Mouse (Mus musculus) midbrain, embryonic 14.5 days (tissue): Measurements from ENCODE around the gene Kazald1. TPM values are rescaled to one million over a fixed set of nuclear protein-coding genes. Genes with fewer than 3 reads are reported as not detected.

Experiments
- ATAC-seq: fragments of 200-750 bp; cut with Nextera tagmentation; 2 replicates; pipeline ENCODE4 v1.8.0; 2017; ENCODE audit warnings: moderate number of reproducible peaks, moderate library complexity; ENCODE audit not compliant: low FRiP score, low TSS enrichment
- DNase-seq: peaks from one replicate; pipeline ENCODE4 v3.0.0-alpha.2; 2015
- H3K27ac ChIP-seq: fragments of 300-500 bp; sonication (generic); replicated peaks from 2 replicates; pipeline ENCODE4 v1.5.1; 2014; ENCODE audit warnings: mild to moderate bottlenecking, low read depth, low read length, moderate library complexity
- H3K27me3 ChIP-seq: fragments of 300-500 bp; sonication (generic); 2 replicates; pipeline ENCODE4 v1.6.1; 2014; ENCODE audit warnings: low read length, control low read depth, mixed read lengths; ENCODE audit not compliant: control insufficient read depth, insufficient read depth
- H3K36me3 ChIP-seq: fragments of 300-500 bp; sonication (generic); 2 replicates; pipeline ENCODE4 v1.6.1; 2014; ENCODE audit warnings: low read length, control low read depth; ENCODE audit not compliant: control insufficient read depth, insufficient read depth
- H3K4me1 ChIP-seq: fragments of 300-500 bp; sonication (generic); 2 replicates; pipeline ENCODE4 v1.6.1; 2014; ENCODE audit warnings: mild to moderate bottlenecking, antibody characterized with exemption, low read length, control low read depth; ENCODE audit not compliant: control insufficient read depth, insufficient read depth
- H3K4me2 ChIP-seq: fragments of 300-500 bp; sonication (generic); 2 replicates; pipeline ENCODE4 v1.6.1; 2014; ENCODE audit warnings: mild to moderate bottlenecking, low read length, moderate library complexity
- H3K4me3 ChIP-seq: fragments of 300-500 bp; sonication (generic); replicated peaks from 2 replicates; pipeline ENCODE4 v1.5.1; 2014; ENCODE audit warnings: low read depth, low read length
- H3K9ac ChIP-seq: fragments of 300-500 bp; sonication (generic); replicated peaks from 2 replicates; pipeline ENCODE4 v1.6.1; 2014; ENCODE audit warnings: mild to moderate bottlenecking, low read length, moderate library complexity
- H3K9me3 ChIP-seq: fragments of 300-500 bp; sonication (generic); 2 replicates; pipeline ENCODE4 v1.6.1; 2016; ENCODE audit warnings: low read length, control low read depth, mixed read lengths; ENCODE audit not compliant: control insufficient read depth
- WGBS: fragments of 180-500 bp; shearing (Covaris S2); extraction: QIAGEN DNeasy Blood & Tissue Kit; methylation state at CpG from one replicate; pipeline ENCODE4 v1.1.7; 2014; 5-methylcytosine and 5-hydroxymethylcytosine counted together
- polyA plus RNA-seq: library from polyadenylated mRNA; unstranded; fragments of >200 nt; fragmentation: Nextera tagmentation; extraction: Ambion mirVana; gene quantifications from 2 replicates; pipeline ENCODE4 v1.2.1, GENCODE M21; 2014

Gene Kazald1
- polyA plus RNA-seq: 0.72 and 1.4 TPM in 2 replicates

DNA sequence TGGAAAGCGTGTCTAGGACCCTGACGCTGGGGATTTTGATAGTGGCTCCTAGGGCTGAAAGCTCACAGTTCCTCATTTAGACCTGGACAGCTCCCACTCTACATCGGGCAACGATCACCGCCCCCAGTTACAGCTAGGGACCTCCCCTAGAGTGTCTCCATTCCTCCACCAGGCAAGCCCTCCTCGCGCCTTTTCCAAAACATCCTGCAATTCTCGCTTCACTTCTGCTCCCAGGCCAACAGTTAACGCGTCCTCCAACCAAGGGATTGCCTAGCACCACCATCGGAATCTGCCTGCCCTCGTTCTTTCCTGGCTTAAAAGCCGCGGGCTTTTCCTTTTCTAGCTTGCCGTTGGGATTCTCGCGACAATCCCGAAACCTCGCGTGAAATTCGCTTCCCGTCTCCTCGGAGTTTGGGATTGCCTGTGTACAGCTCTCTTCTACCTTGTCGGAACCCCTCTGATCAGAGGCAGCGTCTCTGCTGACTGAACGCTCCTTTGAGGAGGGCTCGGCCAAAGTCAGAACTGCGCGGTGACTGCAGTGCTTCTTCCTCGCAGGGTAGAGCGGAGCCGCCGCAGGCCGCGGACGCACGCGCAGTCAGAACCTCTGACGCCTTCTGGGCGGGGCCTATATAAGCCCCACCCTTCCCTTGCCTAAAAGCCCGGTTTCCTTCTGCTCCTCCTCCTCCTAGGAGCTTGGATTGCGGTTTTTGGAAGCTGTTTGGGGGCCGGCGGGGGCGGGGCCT lies at the start of gene Kazald1:
Gene Kazald1 (plus strand): TSS at position 662 of the 743 bp plus-strand sequence.
- ATAC-seq: peak; percentile 85
- peaks cover 43% of the 10 kb centered on the region for H3K27me3 ChIP-seq
- under 1% methylated on average over 45 of the region's 45 CpGs for WGBS
- peak within 1 kb of the TSS; percentile 92 for H3K27ac ChIP-seq
- no peaks in the 10 kb centered on the region for H3K36me3 ChIP-seq
- peak; percentile 96 for DNase-seq
- H3K9ac ChIP-seq: peak within 1 kb of the TSS; percentile 74
- peaks cover 12% of the 10 kb centered on the region; the same call in 1 of the 2 replicates for H3K4me1 ChIP-seq
- H3K9me3 ChIP-seq: no peaks in the 10 kb centered on the region
- peak within 1 kb of the TSS; percentile 99 for H3K4me2 ChIP-seq
- H3K4me3 ChIP-seq: peak within 1 kb of the TSS; percentile 65

DNA sequence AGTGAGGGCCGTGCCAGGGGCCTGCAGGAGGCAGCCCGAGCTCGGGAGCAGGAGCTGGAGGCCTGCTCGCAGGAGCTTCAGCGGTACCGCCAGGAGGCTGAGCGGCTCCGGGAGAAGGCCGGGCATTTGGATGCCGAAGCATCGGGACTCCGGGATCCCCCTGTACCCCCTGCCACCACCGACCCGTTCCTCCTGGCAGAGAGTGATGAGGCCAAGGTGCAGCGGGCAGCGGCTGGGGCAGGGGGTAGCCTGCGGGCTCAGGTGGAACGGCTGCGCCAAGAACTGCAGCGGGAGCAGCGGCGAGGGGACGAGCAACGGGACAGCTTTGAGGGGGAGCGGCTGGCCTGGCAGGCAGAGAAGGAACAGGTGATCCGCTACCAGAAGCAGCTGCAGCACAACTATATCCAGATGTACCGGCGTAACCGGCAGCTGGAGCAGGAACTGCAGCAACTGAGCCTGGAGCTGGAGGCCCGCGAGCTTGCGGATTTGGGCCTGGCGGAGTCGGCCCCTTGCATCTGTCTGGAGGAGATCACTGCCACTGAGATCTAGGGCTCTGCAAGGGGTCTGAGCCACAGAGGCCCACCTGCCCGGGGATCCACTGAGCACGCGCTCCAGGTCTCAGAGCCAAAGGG lies 49.0 kb upstream of the Kazald1 start:
- Histone ChIP-seq H3K9ac (no peak overlapping the region), H3K4me3 (no peak overlapping the region), H3K36me3 (peaks cover 51% of the 10 kb centered on the region), H3K27ac (no peak overlapping the region), H3K9me3 (no peaks in the 10 kb centered on the region), H3K4me2 (no peak overlapping the region), H3K4me1 (peaks cover 5% of the 10 kb centered on the region), H3K27me3 (no peaks in the 10 kb centered on the region)
- ATAC-seq: no peak
- 94% methylated on average over 37 of the region's 37 CpGs for WGBS
- DNase-seq: no peak

DNA sequence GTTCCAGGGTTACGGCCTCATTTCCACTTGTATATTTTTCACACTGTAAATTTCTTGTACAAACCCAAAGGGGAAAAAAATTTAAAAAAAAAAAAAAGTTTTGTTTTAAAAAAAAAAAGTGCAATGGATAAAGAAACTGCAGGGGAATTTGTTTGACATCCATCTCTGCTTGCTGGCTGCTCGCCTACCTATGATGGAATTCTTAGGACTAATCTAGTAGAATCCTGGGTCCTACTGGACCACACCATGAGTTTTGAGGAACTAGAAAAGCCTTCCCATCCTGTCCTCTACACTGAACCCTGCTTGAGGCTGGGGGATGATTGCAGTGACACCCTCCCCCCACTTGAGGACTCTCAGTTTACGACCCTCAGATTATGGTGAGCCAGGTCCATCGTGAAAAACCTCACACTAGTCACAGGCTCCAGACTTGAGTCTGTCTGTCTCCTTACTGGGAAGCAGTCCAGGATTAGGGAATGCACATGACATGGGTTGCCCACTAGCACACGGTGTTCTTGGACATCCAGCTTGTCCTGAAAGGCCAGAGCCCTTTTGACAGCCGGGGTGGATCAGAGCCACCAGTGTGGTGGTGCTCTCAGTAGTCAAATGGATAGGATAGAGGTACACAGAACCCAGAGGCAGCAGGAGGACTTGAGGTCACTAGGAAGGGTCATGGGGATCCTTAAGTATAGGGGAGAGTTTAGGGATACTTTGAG lies 47.9 kb upstream of the Kazald1 start:
- H3K27ac ChIP-seq: 0 out of 2 replicates have a peak overlapping the region, but pooled peaks have one; percentile 5
- no peaks in the 10 kb centered on the region for H3K27me3 ChIP-seq
- H3K4me3 ChIP-seq: no peak overlapping the region
- ATAC-seq (no peak), DNase-seq (no peak)
- 0 out of 2 replicates have a peak, but pooled peaks cover 3% of the 10 kb centered on the region for H3K4me1 ChIP-seq
- no peaks in the 10 kb centered on the region for H3K9me3 ChIP-seq
- H3K4me2 ChIP-seq: no peak overlapping the region
- peaks cover 46% of the 10 kb centered on the region for H3K36me3 ChIP-seq
- H3K9ac ChIP-seq: no peak overlapping the region
- 89% methylated on average over 6 of the region's 6 CpGs for WGBS

DNA sequence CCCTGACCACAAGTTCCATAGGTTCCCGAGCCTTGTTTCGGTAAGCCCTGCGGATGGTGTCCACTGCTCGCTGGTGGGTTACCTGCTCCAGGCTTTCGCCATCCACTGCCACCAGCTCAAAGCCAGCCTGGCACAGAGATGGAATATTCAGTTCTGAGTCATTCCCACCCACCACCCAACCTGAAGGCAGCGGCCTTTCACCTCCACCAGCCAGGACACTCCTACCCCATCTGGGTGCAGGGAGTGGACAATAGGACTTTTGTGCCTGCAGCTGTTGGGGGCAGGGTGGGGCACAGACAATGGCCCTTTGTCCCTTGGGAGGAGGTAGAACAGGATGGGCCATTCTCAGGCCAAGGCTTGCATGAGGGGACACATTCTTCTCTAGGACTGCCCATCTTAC lies 47.2 kb upstream of the Kazald1 start:
- no peaks in the 10 kb centered on the region for H3K9me3 ChIP-seq
- no peak overlapping the region for H3K4me3 ChIP-seq
- no peak overlapping the region for H3K9ac ChIP-seq
- 0 out of 2 replicates have a peak overlapping the region, but pooled peaks have one; percentile 5 for H3K27ac ChIP-seq
- no peak overlapping the region for H3K4me2 ChIP-seq
- ATAC-seq: no peak
- H3K27me3 ChIP-seq: no peaks in the 10 kb centered on the region
- WGBS: 79% methylated on average over 6 of the region's 6 CpGs
- 0 out of 2 replicates have a peak, but pooled peaks cover 3% of the 10 kb centered on the region for H3K4me1 ChIP-seq
- H3K36me3 ChIP-seq: peaks cover 46% of the 10 kb centered on the region
- DNase-seq: no peak

DNA sequence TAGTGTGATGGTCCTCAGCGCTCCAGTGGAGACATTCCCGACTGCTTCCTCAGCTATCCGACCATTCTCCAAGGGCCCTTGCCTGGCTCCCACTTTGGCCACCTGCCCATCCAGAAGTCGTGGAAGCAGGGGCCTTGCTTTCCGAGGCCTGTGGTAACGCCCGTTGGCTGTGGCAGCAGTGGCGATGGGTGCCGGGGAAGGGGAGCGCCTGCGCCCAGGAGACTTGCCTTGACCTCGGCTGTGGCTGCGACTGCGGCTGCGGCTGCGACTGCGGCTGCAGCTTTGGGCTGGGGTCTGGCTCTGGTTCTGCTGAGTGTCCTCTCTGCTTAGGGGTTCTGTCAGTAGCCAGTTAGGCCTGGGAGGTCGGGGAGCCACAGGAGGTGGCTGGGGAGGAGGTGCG lies 46.3 kb upstream of the Kazald1 start:
- Histone ChIP-seq H3K9me3 (no peaks in the 10 kb centered on the region), H3K36me3 (peaks cover 42% of the 10 kb centered on the region), H3K4me2 (no peak overlapping the region), H3K4me3 (no peak overlapping the region), H3K27me3 (no peaks in the 10 kb centered on the region), H3K9ac (no peak overlapping the region), H3K4me1 (0 out of 2 replicates have a peak, but pooled peaks cover 3% of the 10 kb centered on the region), H3K27ac (no peak overlapping the region)
- ATAC-seq: no peak
- no peak for DNase-seq
- WGBS: 62% methylated on average over 19 of the region's 19 CpGs

DNA sequence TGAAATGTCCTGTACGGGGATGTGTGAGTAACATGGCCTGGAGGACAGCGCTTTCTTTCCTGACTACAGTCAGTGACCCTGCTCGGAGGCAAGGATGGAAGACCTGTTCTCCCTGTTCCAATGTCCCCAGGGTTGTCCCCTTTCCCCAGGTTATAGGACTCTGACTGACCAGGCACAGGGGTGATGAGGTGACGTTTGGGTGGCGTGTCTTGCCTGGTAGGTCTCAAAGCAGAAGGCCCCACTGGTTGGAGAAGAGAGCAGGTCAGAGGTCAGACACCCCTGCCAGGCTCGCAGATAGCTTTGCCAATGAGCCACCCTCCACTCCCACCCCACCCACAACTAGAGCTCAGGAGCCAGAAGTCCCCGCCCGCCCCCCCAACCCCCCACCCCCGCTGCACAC lies 45.5 kb upstream of the Kazald1 start:
- ATAC-seq: peak; percentile 7; the same call in 1 of the 2 replicates
- Histone ChIP-seq H3K4me3 (no peak overlapping the region), H3K9me3 (no peaks in the 10 kb centered on the region), H3K9ac (no peak overlapping the region), H3K4me1 (0 out of 2 replicates have a peak, but pooled peaks cover 3% of the 10 kb centered on the region), H3K27ac (no peak overlapping the region), H3K36me3 (peaks cover 35% of the 10 kb centered on the region), H3K27me3 (no peaks in the 10 kb centered on the region), H3K4me2 (no peak overlapping the region)
- WGBS: 45% methylated on average over 9 of the region's 9 CpGs
- no peak for DNase-seq

DNA sequence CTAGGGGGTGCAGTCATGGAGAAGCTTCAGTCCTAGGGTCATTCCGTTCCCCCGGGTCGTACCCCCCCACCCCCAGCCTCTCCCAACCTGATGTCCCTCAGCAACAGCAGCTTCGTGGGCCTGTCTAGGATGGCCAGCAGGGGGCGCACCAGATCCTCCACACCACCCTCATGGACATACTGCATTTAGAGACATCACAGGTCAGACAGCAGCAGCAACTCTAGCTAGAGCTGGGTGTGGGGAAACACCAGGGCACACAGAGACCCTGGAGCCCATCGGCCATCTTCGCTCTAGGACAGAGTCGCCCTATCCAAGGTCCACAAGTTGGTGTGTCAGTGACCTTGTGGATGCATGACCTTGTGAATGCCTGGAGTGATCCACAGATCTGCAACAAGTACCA lies 44.9 kb upstream of the Kazald1 start:
- Histone ChIP-seq H3K9ac (no peak overlapping the region), H3K4me3 (no peak overlapping the region), H3K4me1 (0 out of 2 replicates have a peak, but pooled peaks cover 3% of the 10 kb centered on the region), H3K9me3 (no peaks in the 10 kb centered on the region), H3K4me2 (no peak overlapping the region), H3K27ac (no peak overlapping the region), H3K27me3 (no peaks in the 10 kb centered on the region), H3K36me3 (peaks cover 30% of the 10 kb centered on the region)
- DNase-seq: peak; percentile 59
- ATAC-seq: peak; percentile 6; the same call in 1 of the 2 replicates
- WGBS: 42% methylated on average over 8 of the region's 8 CpGs
